In the genomic region with DNA sequence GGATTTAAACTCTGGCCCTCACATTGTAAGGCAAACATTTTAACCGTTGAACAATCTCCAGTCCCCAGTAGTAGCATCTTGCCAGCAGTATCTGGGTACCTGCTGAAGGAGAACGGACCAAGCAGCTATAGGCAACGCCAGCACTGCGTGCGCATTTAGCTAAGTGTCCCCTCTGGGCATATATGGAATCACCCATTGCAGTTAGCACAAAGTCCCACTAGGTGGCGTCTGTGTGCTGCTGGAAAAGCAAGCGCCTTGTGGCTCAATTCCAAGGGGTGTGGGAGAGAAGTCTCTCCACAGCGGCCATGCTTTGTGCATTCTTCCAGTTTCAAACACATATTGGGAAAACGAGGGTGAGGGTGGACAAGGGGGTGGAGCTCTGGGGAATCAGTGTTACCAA, we compare ENCODE assay signal across 8 mouse cellular contexts. TPM values are rescaled to one million over a fixed set of nuclear protein-coding genes. Genes with fewer than 3 reads are reported as not detected.
DNase-seq lines count a peak whose midpoint lies in the region; ATAC-seq and TF ChIP-seq lines count a peak whose summit lies in the region.

No protein-coding gene starts in this region.

- no peaks in the 10 kb centered on the region for H3K36me3 ChIP-seq in intestine, embryonic 15.5 days
- no peaks in the 10 kb centered on the region for H3K36me3 ChIP-seq in splenic B cell, adult 2 months (ENCODE audit: control insufficient read depth, insufficient read depth, low read length, poor library complexity, severe bottlenecking)

- WGBS in intestine, embryonic 15.5 days, result 2% methylated on average over 9 of the region's 9 CpGs

- ATAC-seq in intestine, embryonic 15.5 days, result peak; percentile 38; the same call in 1 of the 2 replicates

- TF ChIP-seq CTCF in gastrocnemius, adult 2 months (IDR thresholded peaks at IDR 0.05), result peak; percentile 87

- no peak overlapping the region for H3K9ac ChIP-seq in intestine, embryonic 15.5 days

- intact Hi-C loops in gastrocnemius, adult 2 months (cut with DNase I), result loop anchor here (2.0 kb wide), 1 partner anchor 96 kb away; no protein-coding TSS in a partner anchor
- intact Hi-C loops in left cerebral cortex, postnatal 4 days (cut with DNase I), result loop anchor here (5.0 to 10.0 kb wide), 2 partner anchors 96 to 158 kb away; partner anchors contain the start of gene Prodh2

- DNase-seq in urinary bladder, adult 18-20 months (ENCODE audit: low spot score in 2 of 2), result peak; percentile 53 to 56
- DNase-seq in urinary bladder, postnatal 10 days (ENCODE audit: low spot score), result no peak
- DNase-seq in cerebellum, postnatal 36 days, result peak; percentile 92 to 96
- peak; percentile 85 for DNase-seq in gastrocnemius, adult 2 months
- peak; percentile 96 for DNase-seq in left cerebral cortex, postnatal 4 days
- peak; percentile 85 for DNase-seq in naive thymus-derived CD4-positive, alpha-beta T cell, adult 2 months (ENCODE audit: low read depth)
- peak; percentile 73 for DNase-seq in splenic B cell, adult 2 months (ENCODE audit: low read depth, low spot score)

- peaks cover 10% of the 10 kb centered on the region for H3K4me1 ChIP-seq in intestine, embryonic 15.5 days (replicated peaks)

- no peak overlapping the region for H3K4me3 ChIP-seq in gastrocnemius, adult 2 months
- H3K4me3 ChIP-seq in intestine, embryonic 15.5 days (replicated peaks), result no peak overlapping the region

- H3K27me3 ChIP-seq in intestine, embryonic 15.5 days (replicated peaks), result peaks cover 20% of the 10 kb centered on the region; the same call in 1 of the 2 replicates
- no peaks in the 10 kb centered on the region for H3K27me3 ChIP-seq in splenic B cell, adult 2 months (ENCODE audit: control insufficient read depth, insufficient read depth, low read length, poor library complexity, severe bottlenecking)

- H3K27ac ChIP-seq in gastrocnemius, adult 2 months, result no peak overlapping the region
- H3K27ac ChIP-seq in intestine, embryonic 15.5 days, result no peak overlapping the region

- 0 out of 2 replicates have a peak overlapping the region, but pooled peaks have one; percentile 5 for H3K4me2 ChIP-seq in intestine, embryonic 15.5 days (replicated peaks)

- H3K9me3 ChIP-seq in intestine, embryonic 15.5 days, result no peaks in the 10 kb centered on the region

RNA-seq across cellular contexts. Expression of gene Sdhaf1, which starts 12.7 kb away (rescaled TPM):
- 1 to 10 TPM; 5.9 to 6.9 TPM for total RNA-seq in gastrocnemius, adult 2 months (2021)
- 15.5 and 18.0 TPM in 2 replicates for polyA plus RNA-seq in intestine, embryonic 15.5 days (2015; fragmentation: Nextera tagmentation; extraction: Ambion mirVana)
- total RNA-seq in left cerebral cortex, postnatal 4 days (2021), result 1 to 10 TPM; 7.1 to 7.4 TPM

RNA-seq across cellular contexts. Expression of gene E130208F15Rik, which starts 14.8 kb away (rescaled TPM):
- total RNA-seq in gastrocnemius, adult 2 months (2021), result under 1 TPM; 0.36 to 0.42 TPM
- 1.8 TPM in 1 of 2 replicates, not detected in the other for polyA plus RNA-seq in intestine, embryonic 15.5 days (2015; fragmentation: Nextera tagmentation; extraction: Ambion mirVana)
- under 1 TPM; 0.58 to 0.66 TPM for total RNA-seq in left cerebral cortex, postnatal 4 days (2021)

RNA-seq across cellular contexts. Expression of gene Syne4, which starts 21.8 kb away (rescaled TPM):
- 1 to 10 TPM; 1.8 to 2.1 TPM for total RNA-seq in gastrocnemius, adult 2 months (2021)
- 47.7 and 65.3 TPM in 2 replicates for polyA plus RNA-seq in intestine, embryonic 15.5 days (2015; fragmentation: Nextera tagmentation; extraction: Ambion mirVana)
- 1 to 10 TPM; 6.9 to 8.3 TPM for total RNA-seq in left cerebral cortex, postnatal 4 days (2021)

RNA-seq across cellular contexts. Expression of gene Lrfn3, which starts 26.2 kb away (rescaled TPM):
- 1 to 10 TPM; 3.8 to 4.3 TPM for total RNA-seq in gastrocnemius, adult 2 months (2021)
- 2.9 and 3.9 TPM in 2 replicates for polyA plus RNA-seq in intestine, embryonic 15.5 days (2015; fragmentation: Nextera tagmentation; extraction: Ambion mirVana)
- total RNA-seq in left cerebral cortex, postnatal 4 days (2021), result 10 to 100 TPM; 46.3 to 50.7 TPM

RNA-seq across cellular contexts. Expression of gene Alkbh6, which starts 27.9 kb away (rescaled TPM):
- 10 to 100 TPM; 21.0 to 22.9 TPM for total RNA-seq in gastrocnemius, adult 2 months (2021)
- polyA plus RNA-seq in intestine, embryonic 15.5 days (2015; fragmentation: Nextera tagmentation; extraction: Ambion mirVana), result 63.9 and 68.5 TPM in 2 replicates
- total RNA-seq in left cerebral cortex, postnatal 4 days (2021), result 10 to 100 TPM; 42.0 to 44.2 TPM
